Mouse (Mus musculus) forebrain, embryonic 12.5 days (tissue): ENCODE results near the gene Wasf2. TPM values are rescaled to one million over a fixed set of nuclear protein-coding genes. Genes with fewer than 3 reads are reported as not detected.

ENCODE experiments used
- ATAC-seq: fragments of 200-750 bp; cut with Nextera tagmentation; 2 replicates; pipeline ENCODE4 v1.8.0; 2017; ENCODE audit warnings: moderate TSS enrichment; ENCODE audit not compliant: low FRiP score
- H3K27ac ChIP-seq: fragments of 300-500 bp; sonication (generic); 2 replicates; pipeline ENCODE4 v1.5.1; 2016; ENCODE audit warnings: mild to moderate bottlenecking
- H3K27me3 ChIP-seq: fragments of 300-500 bp; sonication (generic); 2 replicates; pipeline ENCODE4 v1.6.1; 2016; ENCODE audit warnings: mild to moderate bottlenecking
- H3K36me3 ChIP-seq: fragments of 300-500 bp; sonication (generic); replicated peaks from 2 replicates; pipeline ENCODE4 v1.6.1; 2016; ENCODE audit warnings: mild to moderate bottlenecking
- H3K4me1 ChIP-seq: fragments of 300-500 bp; sonication (generic); 2 replicates; pipeline ENCODE4 v1.6.1; 2016
- H3K4me2 ChIP-seq: fragments of 300-500 bp; sonication (generic); 2 replicates; pipeline ENCODE4 v1.6.1; 2016; ENCODE audit warnings: mild to moderate bottlenecking, moderate library complexity
- H3K4me3 ChIP-seq: fragments of 300-500 bp; sonication (generic); replicated peaks from 2 replicates; pipeline ENCODE4 v1.5.1; 2016; ENCODE audit warnings: mild to moderate bottlenecking
- H3K9ac ChIP-seq: fragments of 300-500 bp; sonication (generic); 2 replicates; pipeline ENCODE4 v1.6.1; 2016; ENCODE audit warnings: mild to moderate bottlenecking
- H3K9me3 ChIP-seq: fragments of 300-500 bp; sonication (generic); 2 replicates; pipeline ENCODE4 v1.6.1; 2016
- WGBS: fragments of 180-500 bp; shearing (Covaris S2); methylation state at CpG from one replicate; pipeline ENCODE4 v1.1.7; 2016; 5-methylcytosine and 5-hydroxymethylcytosine counted together
- polyA plus RNA-seq: library from polyadenylated mRNA; unstranded; fragments of >200 nt; fragmentation: Nextera tagmentation; extraction: Ambion mirVana; gene quantifications from 2 replicates; pipeline ENCODE4 v1.2.1, GENCODE M21; 2016

The Wasf2 gene
- polyA plus RNA-seq, 1 experiment from 2014 or later = 42.5 TPM

DNA sequence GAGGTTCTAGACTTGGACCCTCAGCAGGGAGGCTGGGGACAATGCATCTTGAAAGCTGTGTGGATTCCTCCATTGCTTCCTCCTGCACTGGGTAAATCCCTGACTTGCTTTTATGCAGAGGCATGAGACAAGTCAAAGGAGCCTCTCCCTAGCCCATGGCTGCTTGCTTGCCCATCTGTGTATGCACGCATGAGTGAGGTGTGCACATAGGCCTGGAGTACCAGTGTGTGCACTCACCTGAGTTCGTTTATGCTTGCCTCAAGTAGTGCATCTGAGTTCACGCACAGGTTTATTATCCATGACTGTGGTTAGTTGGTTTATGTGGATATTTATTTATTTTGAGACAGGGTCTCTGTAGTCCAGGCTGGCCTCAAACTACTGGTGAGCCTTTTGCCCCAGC, 71.9 kb downstream of the Wasf2 start:
- ATAC-seq = no peak
- Histone ChIP-seq H3K36me3 (no peaks in the 10 kb centered on the region), H3K27me3 (no peaks in the 10 kb centered on the region), H3K9ac (no peak overlapping the region), H3K4me3 (no peak overlapping the region), H3K4me2 (no peak overlapping the region), H3K4me1 (peaks cover 59% of the 10 kb centered on the region), H3K9me3 (no peaks in the 10 kb centered on the region), H3K27ac (no peak overlapping the region)
- 91% methylated on average over 3 of the region's 3 CpGs for WGBS

DNA sequence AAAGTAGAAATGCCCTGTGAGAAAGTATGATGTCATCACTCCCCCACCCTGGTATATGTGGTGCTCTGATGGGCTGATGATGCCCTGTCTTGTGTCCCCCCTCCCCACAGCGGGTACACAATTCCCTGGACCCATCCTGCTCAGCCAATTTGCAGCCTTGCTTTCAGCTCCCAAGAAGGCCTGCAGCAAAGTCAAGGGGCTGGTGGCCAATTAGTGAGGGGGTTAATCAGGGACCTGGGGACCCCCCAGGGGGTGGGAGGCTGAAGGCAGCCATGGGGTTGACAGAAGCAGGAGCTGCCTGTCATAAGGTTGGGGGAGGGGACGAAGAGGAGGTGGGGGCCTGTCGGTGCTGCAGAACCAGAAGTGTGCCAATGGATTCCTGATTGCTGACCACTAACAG, 73.3 kb downstream of the Wasf2 start:
- Histone ChIP-seq H3K4me2 (no peak overlapping the region), H3K9ac (no peak overlapping the region), H3K36me3 (no peaks in the 10 kb centered on the region), H3K4me3 (no peak overlapping the region), H3K27ac (no peak overlapping the region), H3K27me3 (peaks cover 6% of the 10 kb centered on the region; the same call in 1 of the 2 replicates), H3K9me3 (no peaks in the 10 kb centered on the region), H3K4me1 (peaks cover 45% of the 10 kb centered on the region)
- 60% methylated on average over 3 of the region's 3 CpGs for WGBS
- peak; percentile 21; the same call in 1 of the 2 replicates for ATAC-seq

DNA sequence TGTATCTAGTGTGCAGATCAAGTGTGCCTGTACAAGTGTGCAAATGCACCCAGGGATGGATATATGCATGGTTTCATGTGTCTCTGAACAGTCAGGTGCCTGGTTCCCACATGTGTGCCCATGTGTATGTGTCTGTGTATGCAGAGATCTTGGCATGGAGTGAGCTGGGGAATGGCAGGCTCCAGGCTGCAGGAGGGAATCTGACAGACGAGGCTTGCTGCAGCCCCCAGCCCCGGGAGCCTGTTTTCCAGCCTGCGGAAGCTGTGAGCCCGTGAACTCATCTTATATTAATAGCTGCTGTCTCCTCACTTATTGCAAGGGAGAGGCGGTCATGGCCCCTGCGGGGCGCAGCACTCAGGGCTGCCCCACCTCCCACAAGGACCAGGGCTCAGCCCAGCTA, 74.1 kb downstream of the Wasf2 start:
- H3K4me2 ChIP-seq = no peak overlapping the region
- no peak overlapping the region for H3K9ac ChIP-seq
- no peaks in the 10 kb centered on the region for H3K9me3 ChIP-seq
- H3K27me3 ChIP-seq = peaks cover 10% of the 10 kb centered on the region; the same call in 1 of the 2 replicates
- peaks cover 38% of the 10 kb centered on the region for H3K4me1 ChIP-seq
- peak overlapping the region; percentile 59 for H3K27ac ChIP-seq
- ATAC-seq = no peak
- WGBS = 60% methylated on average over 7 of the region's 7 CpGs
- H3K36me3 ChIP-seq = no peaks in the 10 kb centered on the region
- no peak overlapping the region for H3K4me3 ChIP-seq

DNA sequence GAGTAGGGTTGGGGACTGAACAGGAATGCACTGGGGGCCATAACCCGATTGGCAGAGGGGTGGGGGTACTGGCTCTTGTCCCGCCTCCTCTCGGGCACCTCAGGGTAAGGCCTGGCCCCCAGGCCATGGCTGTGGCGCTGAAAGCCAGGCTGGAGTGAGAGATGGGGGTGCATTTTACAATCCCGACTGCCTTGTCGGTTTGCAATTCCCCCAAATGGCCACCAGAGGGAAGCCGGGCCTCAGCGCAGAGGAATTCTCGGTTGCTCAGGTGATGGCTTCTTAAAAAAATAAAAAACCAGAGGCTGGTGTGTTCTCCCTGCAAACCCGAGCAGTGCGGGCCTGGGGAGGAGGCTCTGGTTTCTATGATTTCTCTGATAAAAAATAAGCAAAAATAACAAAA, 79.1 kb downstream of the Wasf2 start:
- no peak overlapping the region for H3K9ac ChIP-seq
- no peak overlapping the region for H3K27ac ChIP-seq
- no peaks in the 10 kb centered on the region for H3K36me3 ChIP-seq
- H3K27me3 ChIP-seq = peaks cover 56% of the 10 kb centered on the region
- no peaks in the 10 kb centered on the region for H3K9me3 ChIP-seq
- H3K4me3 ChIP-seq = no peak overlapping the region
- no peak overlapping the region for H3K4me2 ChIP-seq
- 4% methylated on average over 11 of the region's 11 CpGs for WGBS
- peaks cover 28% of the 10 kb centered on the region for H3K4me1 ChIP-seq
- no peak for ATAC-seq

DNA sequence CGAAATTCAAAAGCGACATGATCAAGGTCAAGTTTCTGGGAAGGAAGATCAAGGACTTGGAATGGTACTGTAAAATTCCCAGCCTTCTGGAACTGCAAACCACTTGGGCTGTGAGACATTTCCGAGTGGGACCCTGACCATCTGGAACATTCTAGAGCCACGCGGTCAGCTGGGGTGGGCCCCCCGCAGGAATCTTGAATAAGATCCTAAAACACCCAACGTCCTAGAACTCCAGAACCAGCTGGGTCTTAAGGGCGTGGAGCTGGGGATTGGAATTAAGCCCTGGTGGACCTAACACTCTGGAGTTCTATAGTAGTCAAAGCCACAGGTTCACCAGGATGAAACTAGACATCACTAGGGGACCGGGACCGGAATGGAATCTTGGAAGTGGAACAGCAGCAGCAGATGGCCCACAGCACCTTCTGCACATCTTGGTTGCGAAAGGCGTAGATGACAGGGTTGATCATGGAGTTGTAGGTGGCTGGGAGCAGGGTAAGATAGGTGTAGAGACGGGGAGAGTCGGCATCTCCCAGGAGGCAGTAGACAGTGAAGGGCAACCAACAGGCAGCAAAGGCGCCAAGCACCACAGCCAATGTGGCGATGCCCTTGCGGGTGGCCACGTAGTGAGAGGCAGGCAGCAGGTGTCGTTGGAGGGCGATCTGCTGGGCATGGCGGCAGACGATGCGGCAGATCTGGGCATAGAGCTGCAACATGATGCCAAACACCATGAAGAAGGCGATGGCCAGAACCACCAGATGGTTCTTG, 79.9 kb downstream of the Wasf2 start:
- 92% methylated on average over 24 of the region's 24 CpGs for WGBS
- peaks cover 63% of the 10 kb centered on the region for H3K27me3 ChIP-seq

DNA sequence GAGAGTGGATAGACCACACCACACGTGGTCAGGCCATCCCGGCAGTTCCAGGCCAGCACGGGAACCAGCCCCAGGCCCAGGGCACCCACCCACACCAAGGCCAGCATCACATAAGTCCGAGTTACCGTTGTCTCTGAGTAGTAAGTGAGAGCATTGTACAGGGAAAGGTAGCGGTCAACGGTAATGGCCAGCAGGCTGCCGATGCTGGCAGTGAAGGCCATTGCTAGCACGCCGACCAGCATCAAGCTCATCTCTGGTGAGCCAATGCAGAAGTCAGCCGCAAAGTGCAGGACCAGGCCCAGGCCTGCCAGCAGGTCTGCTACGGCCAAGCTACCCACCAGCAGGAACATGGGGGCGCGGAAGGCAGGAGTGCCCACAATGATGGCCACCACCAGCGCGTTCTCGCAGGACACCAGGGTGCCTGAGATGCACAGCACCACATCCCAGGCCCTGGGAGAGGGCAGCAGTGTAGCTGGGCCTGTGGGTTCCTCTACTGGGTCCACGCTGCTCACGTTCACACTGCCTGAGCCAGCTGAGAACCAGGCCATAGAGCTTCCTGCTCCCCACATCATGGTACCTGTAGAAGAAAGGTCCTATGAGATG, 80.6 kb downstream of the Wasf2 start:
- Histone ChIP-seq H3K4me1 (peaks cover 21% of the 10 kb centered on the region), H3K4me2 (no peak overlapping the region), H3K27ac (no peak overlapping the region), H3K27me3 (peaks cover 68% of the 10 kb centered on the region), H3K36me3 (no peaks in the 10 kb centered on the region), H3K9ac (no peak overlapping the region), H3K4me3 (no peak overlapping the region), H3K9me3 (no peaks in the 10 kb centered on the region)
- WGBS = 92% methylated on average over 19 of the region's 19 CpGs
- no peak for ATAC-seq

More for the DNA sequence above, 79.9 kb downstream of the Wasf2 start:
- Histone ChIP-seq H3K9ac (no peak overlapping the region), H3K4me2 (no peak overlapping the region), H3K4me1 (peaks cover 21% of the 10 kb centered on the region), H3K4me3 (no peak overlapping the region), H3K36me3 (no peaks in the 10 kb centered on the region), H3K9me3 (no peaks in the 10 kb centered on the region), H3K27ac (no peak overlapping the region)
- ATAC-seq = no peak

DNA sequence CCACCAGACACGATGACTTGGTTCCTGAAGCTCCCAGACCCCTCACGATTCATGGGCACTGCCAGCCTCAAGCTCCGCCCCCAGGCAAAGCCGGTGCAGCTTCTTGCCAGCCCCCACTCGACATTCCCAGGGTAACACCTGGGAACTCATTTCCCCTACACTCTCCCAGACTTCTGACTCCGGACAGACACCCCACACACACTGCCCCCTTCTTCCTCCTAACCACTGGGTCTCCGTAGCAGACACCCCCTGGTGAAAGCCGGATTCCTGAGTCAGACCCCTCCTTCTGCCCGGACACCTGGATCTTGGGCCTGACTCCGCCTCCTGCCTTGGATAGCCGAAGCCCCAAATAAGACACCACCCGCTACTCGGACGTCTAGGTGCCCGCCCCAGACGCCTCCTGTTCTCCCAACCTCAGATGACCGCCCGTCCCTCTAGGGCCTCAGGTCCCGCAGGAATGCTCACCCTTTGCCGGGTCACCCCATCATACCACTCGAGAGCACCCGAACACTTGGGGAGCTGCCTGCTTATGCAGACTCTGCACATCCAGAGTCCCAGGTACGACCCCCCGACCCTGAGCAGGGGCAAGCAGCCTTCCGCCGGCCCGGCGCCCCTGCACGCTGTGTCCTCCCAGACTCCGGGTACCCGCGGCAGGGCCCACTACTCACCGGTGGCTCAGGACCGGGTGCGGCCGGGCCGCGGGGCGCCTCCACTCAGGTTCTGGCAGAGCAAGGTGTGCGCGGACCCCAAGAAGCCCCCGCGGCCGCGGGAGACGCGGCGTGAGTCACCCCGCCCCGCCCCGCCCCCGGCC, 81.7 kb downstream of the Wasf2 start, which contains the start of the genes Cd164l2 and Gpr3:
Cd164l2 (plus strand) TSS at position 381 of the 811 bp plus-strand sequence.
Gpr3 (minus strand) TSS at position 786 of the 811 bp plus-strand sequence.
- ATAC-seq = peak; percentile 70
- H3K36me3 ChIP-seq = no peaks in the 10 kb centered on the region
- H3K27ac ChIP-seq = no peak within 1 kb of the TSS
- H3K4me2 ChIP-seq = peak within 1 kb of the TSS; percentile 98
- 1% methylated on average over 52 of the region's 52 CpGs for WGBS
- peak within 1 kb of the TSS; percentile 61 for H3K4me3 ChIP-seq
- H3K9ac ChIP-seq = peak within 1 kb of the TSS; percentile 58
- peaks cover 21% of the 10 kb centered on the region for H3K4me1 ChIP-seq
- H3K27me3 ChIP-seq = peaks cover 68% of the 10 kb centered on the region
- H3K9me3 ChIP-seq = no peaks in the 10 kb centered on the region

DNA sequence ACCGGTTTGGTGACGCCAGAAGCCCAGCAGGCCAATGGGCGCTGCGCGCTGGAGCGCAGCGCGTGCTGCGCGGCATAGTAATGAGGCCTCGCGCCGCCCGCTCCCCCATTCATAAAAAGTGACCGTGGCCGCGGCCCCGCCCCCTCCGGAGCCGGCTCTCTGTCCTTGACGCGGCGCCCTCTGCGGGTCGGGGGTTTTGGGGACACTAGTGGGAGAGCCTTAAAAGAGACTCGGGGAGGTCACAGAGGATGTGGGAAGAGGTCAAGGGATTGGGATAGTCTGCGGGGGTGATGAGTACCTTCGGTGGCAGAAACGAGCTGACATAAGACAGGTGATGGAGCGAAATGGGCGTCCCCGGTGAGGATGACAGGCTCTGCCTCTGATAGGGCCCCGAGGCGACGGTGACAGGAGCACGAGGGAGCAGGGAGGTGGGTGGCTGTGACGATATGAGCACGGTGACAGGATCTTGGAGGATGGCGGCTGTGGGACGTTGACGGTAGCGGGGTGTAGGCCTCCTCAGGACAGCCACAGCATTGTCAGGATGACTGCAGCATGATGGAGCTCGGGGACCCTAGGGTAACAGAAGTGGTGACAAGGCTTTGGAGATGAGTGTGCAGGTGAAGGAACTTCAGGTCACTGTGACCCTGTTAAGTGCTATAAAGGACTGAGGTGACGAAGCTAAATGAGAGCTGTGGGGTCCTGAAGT, 82.4 kb downstream of the Wasf2 start:
- ATAC-seq = peak; percentile 87
- Histone ChIP-seq H3K27me3 (peaks cover 68% of the 10 kb centered on the region), H3K27ac (no peak overlapping the region), H3K9ac (peak overlapping the region; percentile 58), H3K4me3 (peak overlapping the region; percentile 61), H3K4me1 (peaks cover 21% of the 10 kb centered on the region), H3K4me2 (peak overlapping the region; percentile 98), H3K36me3 (no peaks in the 10 kb centered on the region), H3K9me3 (no peaks in the 10 kb centered on the region)
- 1% methylated on average over 44 of the region's 44 CpGs for WGBS

DNA sequence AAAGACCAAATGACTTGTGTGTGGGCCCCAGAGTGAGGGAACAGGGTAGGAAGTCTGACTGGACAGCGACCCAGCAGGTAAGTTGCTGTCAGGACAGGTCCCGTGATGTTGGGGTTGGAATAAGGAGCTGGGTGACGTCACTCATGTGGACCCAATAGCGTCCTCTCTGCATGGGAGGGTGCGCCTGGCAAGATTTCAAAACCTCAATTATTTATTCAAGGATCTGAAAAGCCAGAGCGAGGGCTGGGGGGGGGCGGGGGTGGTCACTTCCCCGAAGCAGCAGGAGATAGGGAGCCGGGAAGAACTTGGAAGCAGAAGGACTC, 82.9 kb downstream of the Wasf2 start:
- Histone ChIP-seq H3K9me3 (no peaks in the 10 kb centered on the region), H3K36me3 (no peaks in the 10 kb centered on the region), H3K4me1 (peaks cover 24% of the 10 kb centered on the region), H3K4me2 (peak overlapping the region; percentile 98), H3K27ac (no peak overlapping the region), H3K9ac (no peak overlapping the region), H3K4me3 (peak overlapping the region; percentile 61), H3K27me3 (peaks cover 65% of the 10 kb centered on the region)
- WGBS = under 1% methylated on average over 9 of the region's 9 CpGs
- peak; percentile 10; the same call in 1 of the 2 replicates for ATAC-seq

DNA sequence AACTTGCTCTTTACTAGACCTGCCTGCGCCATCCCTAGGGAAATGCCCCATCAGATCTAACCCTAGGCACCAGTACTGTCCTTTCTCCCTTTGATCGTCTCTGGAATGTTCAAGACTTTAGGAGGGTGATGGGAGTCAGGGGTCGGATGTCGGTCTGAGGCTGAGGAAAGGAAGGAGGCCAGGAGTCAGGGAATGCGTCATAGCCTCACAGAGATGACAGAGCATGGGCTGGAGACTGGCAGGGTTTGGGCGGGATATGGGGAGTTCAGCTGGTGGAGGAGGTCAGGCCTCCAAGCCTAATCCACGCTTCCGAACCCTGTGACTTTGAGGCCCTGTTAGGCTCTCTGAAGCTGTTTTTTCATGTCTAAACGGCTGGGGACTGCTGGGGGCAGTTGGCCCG, 83.4 kb downstream of the Wasf2 start:
- Histone ChIP-seq H3K27ac (no peak overlapping the region), H3K36me3 (no peaks in the 10 kb centered on the region), H3K4me3 (peak overlapping the region; percentile 61), H3K27me3 (peaks cover 61% of the 10 kb centered on the region), H3K9ac (no peak overlapping the region), H3K4me1 (peaks cover 24% of the 10 kb centered on the region), H3K4me2 (peak overlapping the region; percentile 98), H3K9me3 (no peaks in the 10 kb centered on the region)
- ATAC-seq = no peak
- 6% methylated on average over 10 of the region's 10 CpGs for WGBS

DNA sequence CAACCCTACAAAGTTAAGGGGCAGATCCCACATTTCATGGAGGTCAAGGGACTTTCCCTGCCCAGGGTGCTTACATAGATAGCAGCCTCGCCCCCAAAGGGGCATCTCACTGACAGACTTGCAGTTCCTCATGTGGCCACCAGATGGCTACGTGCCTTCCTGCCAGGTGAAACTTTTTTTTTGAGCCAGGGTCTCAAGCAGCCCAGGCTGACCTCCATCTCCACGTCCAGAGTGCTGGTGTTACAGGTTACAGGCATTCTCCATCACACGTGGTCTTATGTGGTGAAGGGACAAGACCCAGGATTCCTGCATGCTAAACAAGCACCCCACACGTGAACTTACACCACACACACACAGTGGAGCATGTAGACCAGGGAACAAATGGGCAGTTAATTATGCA, 87.3 kb downstream of the Wasf2 start:
- WGBS = under 1% methylated on average over 5 of the region's 5 CpGs
- no peaks in the 10 kb centered on the region for H3K36me3 ChIP-seq
- no peak overlapping the region for H3K27ac ChIP-seq
- peaks cover 21% of the 10 kb centered on the region for H3K4me1 ChIP-seq
- H3K27me3 ChIP-seq = peaks cover 66% of the 10 kb centered on the region
- H3K4me3 ChIP-seq = no peak overlapping the region
- ATAC-seq = 0 out of 2 replicates have a peak, but pooled peaks have one; percentile 28
- H3K4me2 ChIP-seq = no peak overlapping the region
- no peaks in the 10 kb centered on the region for H3K9me3 ChIP-seq
- no peak overlapping the region for H3K9ac ChIP-seq

DNA sequence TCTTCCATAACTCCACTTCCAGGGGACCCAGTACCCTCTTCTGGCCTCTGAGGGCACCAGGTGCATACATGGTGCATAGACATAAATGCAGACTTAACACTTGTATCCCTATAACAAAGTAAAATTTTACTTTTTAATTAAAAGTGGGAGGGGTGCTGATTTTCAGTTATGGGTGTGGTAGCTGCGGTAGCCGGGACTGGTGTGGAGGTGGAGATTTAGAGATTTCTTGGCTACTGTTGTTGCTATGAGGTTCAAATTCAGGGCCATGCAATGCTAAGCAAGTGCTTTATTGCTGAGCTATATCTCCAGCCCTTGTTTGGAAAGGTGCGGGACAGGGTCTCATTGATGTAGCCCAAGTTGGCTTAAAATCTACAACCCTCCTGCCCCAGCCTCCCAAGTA, 88.4 kb downstream of the Wasf2 start:
- 91% methylated on average over 3 of the region's 3 CpGs for WGBS
- Histone ChIP-seq H3K9ac (no peak overlapping the region), H3K27ac (no peak overlapping the region), H3K4me3 (no peak overlapping the region), H3K27me3 (peaks cover 66% of the 10 kb centered on the region), H3K4me1 (peaks cover 10% of the 10 kb centered on the region), H3K9me3 (no peaks in the 10 kb centered on the region), H3K4me2 (no peak overlapping the region), H3K36me3 (no peaks in the 10 kb centered on the region)
- ATAC-seq = no peak
